Mouse (Mus musculus): ENCODE measurements around the gene Ascl2.
A peak's percentile ranks its signal among the peaks of the same experiment; 100 is the strongest.

The Ascl2 gene

DNA sequence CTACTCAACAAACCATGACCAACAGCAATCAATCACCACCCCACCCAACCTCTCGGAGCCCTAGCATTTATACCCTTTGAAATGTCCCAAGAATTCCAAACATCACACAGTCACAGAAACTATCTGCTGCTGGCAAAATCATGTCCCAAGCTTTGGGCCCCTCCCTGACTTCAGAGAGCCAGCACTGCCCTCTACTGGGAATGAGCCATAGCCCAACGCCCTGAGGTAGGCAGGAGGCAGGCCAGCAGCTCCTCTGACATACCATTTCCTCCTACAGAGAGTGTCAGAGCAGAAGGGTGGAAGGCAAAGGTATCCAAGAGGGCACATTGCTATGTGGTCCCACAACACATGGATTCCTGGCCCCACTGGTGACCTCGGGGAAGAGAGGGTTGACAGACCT is 33.6 kb upstream of the Ascl2 start:
- DNase-seq (ENCODE audit: low spot score): no peak

DNA sequence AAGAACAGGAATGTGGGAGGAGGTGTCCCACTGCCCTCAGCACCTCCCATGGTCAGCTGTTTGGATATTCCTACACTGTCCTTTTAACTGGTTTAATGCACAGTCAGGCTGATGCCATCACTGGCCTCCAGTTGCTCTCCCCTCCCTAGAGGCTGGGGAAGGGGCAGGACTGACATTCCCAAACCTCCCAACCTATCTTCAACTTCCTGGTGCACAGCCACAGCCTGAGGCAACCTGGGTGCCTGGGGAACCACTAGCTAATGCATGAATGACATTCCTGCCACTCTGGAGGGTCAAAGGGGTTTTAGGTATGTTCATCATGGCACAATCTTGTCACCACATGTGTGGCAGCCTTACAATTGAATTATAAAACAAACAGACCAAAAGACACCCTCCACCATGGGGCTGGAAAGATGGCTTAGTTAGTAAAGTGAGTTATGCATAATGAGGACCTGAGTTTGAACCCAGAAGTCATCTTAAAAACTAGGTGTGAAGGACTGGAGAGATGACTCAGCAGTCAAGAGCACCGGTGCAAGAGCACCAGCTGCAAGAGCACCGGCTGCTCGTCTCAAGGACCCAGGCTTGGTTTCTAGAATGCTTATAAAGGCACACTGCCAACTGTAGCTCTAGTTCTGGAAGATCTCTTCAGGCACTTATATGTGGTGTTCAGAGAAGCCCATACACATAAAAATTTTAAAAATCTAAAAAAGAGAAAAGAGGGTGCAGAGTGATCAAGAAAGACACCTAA is 28.5 kb upstream of the Ascl2 start:
- DNase-seq (ENCODE audit: low spot score): no peak

DNA sequence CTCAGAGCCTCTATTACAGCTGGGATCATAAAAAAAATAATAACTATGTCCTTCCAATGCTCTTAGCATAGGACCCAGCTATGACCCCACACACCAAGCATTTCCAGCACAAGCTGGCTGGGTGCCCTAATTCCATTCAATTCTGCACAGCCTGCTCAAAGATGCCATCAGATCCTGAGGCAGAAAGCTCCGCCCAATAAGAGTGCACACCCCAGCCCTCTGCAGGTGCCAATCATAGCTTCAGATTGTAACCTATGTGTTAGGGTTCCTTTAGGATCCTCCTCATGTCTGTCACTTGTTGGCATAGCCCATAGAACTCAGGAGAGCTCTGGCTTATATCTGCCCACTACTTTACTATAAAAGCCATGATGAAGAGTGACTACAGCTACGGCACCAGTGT is 27.9 kb upstream of the Ascl2 start:
- DNase-seq (ENCODE audit: low spot score): no peak

DNA sequence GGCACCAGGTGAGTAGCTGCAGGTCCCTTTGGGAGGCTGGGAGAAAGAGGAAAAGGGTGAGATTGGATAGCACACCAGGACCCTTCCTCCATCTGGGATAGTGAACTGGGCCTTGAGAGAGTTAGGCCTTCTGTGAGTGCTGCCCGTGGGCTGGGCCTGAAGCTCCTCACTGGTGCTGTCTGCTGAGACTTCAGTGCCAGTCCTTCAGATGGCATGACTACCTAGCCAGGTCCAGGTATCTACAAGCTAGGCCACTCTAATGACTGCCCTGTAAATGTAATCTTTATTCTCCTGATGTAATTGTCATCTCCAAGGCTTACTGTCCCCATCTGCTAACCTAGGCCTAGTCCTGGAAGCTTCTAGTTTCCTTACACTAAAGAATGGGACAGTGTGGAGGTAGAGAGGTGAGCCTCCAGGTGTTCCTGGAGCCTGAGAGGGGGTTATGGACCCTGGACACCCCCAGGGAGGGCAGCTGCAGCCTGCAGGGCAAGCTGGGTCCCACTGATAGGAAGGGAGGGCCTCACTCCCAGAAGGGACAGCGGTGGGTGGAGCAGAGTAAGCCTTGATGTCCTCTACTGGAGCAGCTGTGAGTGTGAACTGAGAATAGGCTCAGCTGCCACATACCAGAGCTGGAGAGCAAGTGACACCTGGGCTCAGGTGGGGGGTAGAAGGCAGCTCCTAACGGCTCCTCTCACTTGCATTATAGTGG is 26.7 kb upstream of the Ascl2 start:
- no peak for DNase-seq (ENCODE audit: low spot score)

DNA sequence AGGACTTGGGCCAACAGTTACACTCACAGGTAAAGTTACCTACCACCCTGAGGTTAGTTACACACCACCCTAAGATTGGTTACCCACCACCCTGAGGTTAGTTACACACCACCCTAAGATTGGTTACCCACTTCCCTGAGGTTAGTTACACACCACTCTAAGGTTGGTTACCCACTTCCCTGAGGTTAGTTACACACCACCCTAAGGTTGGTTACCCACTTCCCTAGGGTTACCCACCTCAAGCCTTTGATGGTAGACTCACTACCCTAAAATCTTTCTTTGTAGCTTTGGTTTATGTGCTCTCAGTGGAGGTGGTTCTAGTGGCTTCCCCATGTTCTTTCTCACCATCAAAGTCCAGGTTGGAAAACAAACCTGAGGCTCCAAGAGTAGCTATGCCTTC is 25.9 kb upstream of the Ascl2 start:
- DNase-seq (ENCODE audit: low spot score): no peak

DNA sequence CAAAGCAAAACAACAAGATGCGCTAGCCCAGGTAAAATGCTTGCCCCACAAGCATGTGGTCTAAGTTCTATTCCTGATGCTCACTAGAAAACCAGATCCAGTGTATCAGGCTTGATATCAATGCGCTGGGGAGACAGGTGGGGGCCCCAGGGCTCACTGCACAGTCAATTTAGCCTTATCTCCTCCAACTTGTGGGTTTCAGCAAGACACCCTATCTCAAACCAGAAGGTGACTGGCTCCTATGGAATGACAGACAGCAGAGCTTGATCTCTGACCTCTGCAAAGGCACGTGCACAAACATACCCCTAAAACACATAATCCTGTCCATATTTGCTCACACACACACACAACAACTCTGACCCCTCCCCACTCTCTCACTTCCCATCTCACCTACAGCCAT is 18.7 kb upstream of the Ascl2 start:
- no peak for DNase-seq (ENCODE audit: low spot score)

DNA sequence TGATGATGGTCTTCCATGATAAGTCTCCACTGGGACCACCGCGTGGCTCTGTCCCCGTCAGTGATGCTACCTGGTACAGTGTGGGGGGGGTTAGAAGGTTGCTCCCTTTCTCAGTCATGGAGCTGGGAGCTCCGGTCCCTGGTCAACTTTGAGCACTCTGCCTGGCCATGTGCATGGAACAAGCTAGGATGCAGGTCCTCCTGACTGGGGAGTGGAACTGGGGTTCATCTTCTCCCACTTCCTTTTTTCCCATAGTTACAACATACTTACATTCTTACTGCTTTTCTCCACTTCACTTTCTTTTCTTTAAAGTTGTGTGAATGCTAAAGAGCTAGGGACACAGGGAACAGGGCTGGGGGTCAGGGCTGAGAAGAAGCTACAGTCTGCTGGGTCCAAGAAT is 16.1 kb upstream of the Ascl2 start:
- no peak for DNase-seq (ENCODE audit: low spot score)

DNA sequence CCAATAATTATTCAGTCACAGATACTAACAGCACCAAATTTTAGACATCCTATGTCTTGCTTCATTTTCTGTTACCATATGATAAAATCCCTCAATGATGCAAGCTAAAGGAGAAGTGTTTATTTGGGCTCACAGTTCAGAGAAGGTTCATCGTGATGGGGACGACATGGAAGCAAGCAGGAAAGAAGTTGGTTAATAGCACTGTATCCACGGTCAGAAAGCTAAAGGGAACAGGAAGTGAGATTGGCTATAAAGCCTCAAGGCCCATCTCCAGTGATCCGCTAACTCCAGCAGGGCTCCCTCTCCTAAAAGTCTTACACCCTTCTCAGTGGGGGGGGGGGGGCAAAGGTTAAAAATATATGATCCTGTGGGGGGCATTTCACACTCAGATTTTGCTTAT is 12.8 kb upstream of the Ascl2 start:
- DNase-seq (ENCODE audit: low spot score): no peak

DNA sequence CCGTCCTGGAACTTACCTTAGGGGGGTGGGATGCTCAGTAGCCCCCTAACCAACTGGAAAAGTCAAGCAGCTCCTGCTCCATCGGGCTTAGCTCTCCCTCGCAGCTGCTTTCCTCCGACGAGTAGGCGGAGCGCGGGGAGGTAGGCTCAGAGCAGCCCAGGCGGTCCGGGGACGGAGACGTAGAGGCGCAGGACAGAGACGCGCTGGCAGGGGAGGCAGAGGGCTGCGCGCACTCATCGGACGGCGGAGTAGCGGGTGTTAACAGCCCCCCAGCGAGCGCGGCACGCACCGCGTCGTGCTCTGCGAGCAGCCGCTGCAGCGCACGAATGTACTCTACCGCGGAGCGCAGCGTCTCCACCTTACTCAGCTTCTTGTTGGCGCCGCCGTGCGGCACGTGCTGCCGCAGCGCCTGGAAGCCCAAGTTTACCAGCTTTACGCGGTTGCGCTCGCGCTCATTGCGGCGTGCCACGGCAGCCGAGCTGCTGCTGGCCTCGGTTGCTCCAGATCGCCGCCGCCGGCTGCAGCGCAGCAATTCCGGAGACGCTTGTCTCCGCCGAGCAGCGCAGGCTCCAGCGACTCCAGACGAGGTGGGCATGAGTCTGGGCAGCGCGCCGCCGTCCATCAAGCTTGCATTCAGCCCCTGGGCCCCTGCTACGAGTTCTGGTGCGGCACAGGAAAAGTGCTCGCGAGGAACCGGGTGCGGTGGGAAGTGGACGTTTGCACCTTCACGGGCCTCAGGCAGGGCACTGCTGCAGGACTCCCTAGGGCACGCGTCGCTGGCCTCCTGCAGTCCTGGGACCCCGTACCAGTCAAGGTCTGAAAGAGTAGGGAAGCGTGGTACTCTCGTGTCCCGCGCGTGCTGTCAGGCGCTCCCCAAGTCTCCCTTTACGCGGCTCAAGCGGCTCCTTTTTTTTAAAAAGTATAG is 918 bp downstream of the Ascl2 start:
- DNase-seq (ENCODE audit: low spot score): no peak

DNA sequence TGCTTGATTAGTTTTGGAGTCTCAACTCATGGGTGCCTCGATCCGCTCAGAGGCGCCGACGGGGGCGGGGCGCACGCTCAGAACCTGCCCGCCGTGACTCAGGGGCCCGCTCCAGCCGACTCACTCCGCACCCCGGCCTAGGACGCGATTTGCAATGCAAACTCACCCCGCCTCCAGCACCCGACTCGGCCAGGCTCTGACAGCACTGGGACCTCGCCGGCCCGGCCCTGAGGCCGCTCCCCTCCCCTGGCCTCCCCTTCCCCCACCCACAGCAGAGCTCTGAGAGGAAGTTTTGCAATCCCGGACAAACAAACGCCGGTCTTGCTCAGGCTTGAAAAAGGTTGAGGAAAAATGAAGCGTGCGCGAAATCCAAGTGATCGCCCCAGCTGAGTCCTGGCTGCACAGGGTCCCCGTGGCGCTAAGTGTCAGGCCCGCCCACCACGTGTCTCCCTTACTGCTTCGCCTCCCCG is 1.6 kb downstream of the Ascl2 start:
- DNase-seq (ENCODE audit: low spot score): no peak

DNA sequence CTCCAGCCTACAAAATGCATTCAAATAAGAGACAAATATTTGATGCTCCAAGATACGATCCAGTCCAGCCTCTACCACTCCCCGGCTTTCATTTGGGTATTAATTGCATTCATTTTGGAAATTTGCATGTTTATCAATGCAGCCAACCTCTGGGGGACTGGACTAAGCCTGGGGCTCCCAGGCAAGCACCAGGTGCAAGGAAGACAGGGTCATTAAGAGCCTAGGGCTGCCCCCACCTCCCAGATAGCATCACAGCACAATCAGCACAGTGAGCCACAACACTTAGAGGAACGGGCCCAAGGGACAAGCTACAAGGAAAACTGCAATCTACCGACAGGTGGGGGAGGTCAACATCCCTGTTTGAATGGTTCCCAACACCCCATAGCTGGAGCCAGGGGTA is 9.3 kb downstream of the Ascl2 start:
- no peak for DNase-seq (ENCODE audit: low spot score)

DNA sequence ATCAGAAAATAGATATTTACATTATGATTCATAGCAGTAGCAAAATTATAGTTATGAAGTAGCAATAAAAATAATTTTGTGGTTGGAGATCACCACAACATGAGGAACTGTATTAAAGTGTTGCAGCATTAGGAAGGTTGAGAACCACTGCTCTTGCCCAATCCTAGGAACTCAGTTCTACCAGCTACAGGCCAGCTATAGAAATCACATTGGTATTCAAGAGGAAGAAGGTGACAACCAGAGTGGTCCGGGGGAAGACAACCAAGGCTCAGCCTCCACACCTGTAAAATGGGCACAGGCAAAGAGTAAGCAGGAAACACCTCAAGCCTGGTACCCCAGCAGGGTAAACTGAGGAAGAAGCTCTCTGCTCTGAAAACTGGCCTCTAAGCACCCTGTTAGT is 10.2 kb downstream of the Ascl2 start:
- DNase-seq (ENCODE audit: low spot score): no peak

DNA sequence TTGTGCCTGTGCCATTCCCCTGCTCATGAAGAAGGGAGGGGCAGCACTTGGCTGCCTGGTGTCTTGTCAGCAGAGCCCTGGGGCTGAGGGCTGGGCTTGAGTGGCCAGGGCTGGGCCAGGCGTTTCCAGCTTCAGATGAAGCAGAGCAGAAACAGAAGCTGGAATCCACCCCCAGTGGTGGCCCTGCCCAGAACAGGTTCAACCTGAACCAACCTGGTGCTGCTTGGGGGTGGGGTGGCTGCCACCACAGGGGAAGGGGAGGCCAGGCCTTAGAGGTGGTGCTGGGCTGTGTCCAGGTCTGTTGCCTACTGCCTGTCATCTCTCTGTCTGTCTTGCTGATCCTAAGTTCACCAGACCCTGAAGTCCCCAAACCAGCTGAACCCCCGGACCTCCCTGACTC is 13.0 kb downstream of the Ascl2 start:
- no peak for DNase-seq (ENCODE audit: low spot score)

DNA sequence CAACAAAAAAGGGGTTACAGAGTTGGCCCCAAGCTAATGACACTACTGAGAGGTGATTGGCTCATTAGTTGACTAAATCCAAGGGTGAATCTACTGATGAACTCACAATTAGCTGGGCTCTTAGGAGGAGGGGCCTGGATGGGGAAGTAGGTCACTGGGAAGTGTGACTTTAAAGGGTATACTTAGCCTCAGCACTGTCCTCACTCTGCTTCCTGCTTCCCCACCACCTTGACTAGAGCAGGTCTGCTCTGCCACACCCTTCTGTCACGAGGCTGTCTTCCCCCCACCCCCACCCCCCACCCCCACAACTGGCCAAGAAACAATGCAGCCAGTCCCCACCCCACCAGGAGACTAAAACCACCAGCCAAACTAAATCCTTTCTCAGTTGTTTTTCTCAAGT is 19.5 kb downstream of the Ascl2 start:
- DNase-seq (ENCODE audit: low spot score): no peak

DNA sequence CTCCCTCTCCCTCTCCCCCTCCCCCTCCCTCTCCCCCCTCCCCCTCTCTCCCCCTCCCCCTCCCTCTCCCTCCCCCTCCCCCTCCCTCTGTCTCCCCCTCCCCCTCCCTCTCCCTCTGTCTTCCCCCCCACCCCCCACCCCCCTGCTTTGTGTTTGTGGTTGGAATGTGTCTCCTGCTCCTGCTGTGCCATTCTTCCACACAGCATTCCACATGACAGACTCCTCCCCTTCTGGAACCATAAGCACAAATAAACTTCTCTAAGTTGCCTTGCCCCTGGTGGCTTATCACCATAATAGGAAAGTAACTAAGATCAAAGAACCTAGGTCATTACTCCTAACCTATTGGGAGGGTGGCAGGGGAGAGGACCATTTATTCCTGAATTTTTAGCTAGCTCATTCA is 31.4 kb downstream of the Ascl2 start:
- no peak for DNase-seq (ENCODE audit: low spot score)

DNA sequence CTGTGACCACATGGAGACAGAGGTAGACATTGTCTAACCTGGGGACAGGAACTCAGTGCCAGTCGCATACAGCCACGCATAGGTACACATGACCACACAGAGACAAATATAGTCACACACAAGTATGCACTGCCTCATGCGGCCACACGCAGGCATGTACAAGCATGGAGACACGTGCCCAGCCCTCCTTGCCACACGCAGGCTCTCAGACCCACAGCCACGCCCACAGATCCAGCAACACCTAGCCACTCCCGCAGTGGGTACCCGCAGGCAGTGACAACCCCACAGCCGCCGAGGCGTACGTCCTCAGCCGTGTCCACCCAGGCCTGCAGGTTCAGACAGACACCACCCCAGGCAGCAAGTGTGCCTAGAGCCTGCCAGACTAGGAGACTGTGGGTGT is 33.4 kb downstream of the Ascl2 start:
- no peak for DNase-seq (ENCODE audit: low spot score)

DNA sequence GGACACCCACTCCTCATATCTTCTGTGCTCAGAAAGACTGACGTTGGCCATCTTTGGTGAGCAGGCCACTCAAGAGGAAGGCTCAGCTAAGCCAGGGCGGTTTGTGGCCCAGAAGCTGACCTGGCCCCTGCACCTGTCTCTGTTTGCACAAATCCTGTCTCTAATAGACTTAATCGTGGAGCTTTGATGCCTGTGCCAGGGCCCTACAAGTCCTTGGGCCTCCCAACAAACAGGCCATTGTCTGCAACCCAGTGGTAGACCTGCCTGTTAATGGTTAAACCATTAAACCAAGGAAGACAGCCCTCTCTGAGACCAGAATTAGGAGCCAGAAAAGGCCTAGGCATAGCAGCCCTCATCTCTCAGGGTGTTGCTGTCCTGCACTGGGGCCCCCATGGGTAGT is 36.6 kb downstream of the Ascl2 start:
- no peak for DNase-seq (ENCODE audit: low spot score)

DNA sequence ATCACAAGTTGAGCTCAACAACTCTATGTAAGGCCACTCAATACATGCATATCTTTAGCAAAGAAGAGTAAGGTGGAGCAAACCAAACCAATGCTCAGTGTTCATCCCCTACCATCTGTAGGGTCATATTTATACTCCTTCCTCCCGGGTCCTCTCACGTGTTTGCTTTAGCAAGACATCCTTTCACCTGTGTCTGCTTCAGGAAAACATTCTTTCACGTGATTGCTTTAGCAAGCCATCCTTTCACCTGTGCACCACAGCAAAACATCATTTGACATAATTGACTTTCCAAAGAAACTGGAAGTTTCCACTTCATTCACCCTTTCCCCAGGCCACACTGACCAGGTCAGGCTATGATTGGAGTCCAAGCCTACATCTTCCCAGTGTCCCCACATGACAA is 38.0 kb downstream of the Ascl2 start, which contains the start of gene Th:
Th (minus strand) TSS at position 101 of the 400 bp plus-strand sequence.
- DNase-seq (ENCODE audit: low spot score): no peak

DNA sequence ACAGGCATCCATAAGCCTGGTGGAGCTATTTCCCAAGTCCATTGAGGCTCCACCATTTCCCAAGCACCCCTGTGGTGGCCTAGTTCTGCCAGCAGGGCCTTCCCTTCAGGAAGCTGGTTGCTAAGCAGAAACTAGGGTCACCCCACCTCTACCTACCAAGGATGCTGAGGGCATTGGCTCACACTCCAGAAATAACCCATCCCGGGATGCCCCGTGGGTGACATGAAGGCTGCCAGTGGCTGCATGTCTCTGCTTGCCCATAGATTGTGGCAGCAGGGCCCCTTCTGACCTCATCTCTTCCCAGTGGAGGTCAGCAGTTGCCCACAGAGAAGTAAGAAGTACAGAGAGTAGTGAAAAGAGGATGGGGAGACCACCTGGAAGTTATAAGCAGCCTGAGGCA is 39.5 kb downstream of the Ascl2 start:
- no peak for DNase-seq (ENCODE audit: low spot score)

DNA sequence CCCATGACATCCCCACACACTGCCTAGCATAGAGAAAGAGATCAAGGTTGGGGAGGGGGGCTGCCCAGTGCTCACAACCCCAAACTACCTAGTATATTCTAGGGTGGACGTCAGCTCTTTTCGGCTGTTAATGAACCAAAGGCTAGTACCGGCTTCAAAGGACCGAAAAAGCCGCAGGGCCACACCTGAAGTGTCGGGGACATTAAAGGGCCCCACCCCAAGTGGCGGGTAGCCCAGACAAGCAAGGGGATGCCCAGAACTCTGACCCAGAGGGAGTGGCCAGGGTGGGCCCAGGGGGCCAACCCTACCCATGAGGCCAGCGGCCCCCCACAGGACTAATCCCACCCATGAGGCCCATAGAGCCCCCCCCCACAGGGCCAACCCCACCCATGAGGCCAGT is 41.8 kb downstream of the Ascl2 start:
- DNase-seq (ENCODE audit: low spot score): no peak

DNA sequence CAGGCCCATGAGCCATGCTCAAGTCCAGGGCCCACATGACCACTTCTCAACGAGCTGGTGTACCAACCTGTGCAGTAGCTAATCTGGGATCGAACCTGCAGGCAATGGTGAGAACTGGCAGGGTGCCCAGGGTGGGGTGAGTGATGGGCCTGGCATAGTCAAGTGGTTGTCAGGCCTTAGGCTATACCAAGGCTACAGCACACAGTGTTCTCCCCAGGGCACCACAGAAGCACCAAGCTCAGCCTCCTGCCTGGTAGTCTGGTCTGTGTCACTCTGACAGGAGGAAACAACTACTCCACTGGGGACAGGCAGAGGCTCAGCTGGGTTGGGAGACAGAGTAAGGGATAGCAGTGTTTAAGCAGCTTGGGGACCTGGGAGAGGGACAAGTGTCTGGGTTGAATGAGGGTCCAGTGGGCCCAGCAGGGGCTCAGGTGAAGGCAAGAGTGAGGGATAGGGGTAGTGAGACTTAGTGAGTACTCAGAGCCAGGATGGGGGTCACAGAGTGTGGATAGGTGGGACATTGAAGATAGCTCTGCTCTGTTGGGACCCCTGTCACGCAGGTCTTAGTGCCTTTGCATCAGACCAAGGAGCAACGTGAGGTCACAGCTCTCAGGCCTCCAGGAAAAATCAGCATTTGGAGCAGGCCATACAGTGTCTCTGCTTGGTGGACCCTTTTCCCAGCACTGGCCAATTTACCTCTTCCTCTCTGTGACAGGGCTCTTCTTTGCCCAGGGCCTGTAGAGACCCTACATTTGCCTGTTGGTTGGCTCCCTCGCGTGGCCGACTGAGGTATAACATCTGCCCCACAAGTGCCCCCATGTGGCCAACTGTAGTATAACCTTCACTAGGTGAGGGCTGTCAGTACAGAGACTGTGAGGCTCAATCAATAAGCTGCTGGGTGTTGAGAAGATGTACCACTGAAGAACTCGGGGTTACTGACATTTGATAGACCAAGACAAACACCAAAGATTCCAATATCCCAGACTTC is 50.1 kb downstream of the Ascl2 start:
- DNase-seq (ENCODE audit: low spot score): peak; percentile 91
